ENCODE assay signal across 19 mouse cellular contexts in genomic region chr5:124376401-124376800, GRCm38 (mm10).
"Had no signal": no experiment of that assay in that cellular context is flagged by ENCODE, and none has a peak within 500 bp of the region (broad histone marks: within the 10 kb centered on the region; RNA-seq: fewer than 3 reads in every experiment).

No protein-coding gene starts in this region.

- H3K4me1 ChIP-seq: kidney, embryonic 15.5 days; limb, embryonic 12.5 days; limb, embryonic 15.5 days; liver, embryonic 15.5 days; midbrain, embryonic 12.5 days; midbrain, embryonic 15.5 days; neural tube, embryonic 12.5 days; neural tube, embryonic 15.5 days had no signal

- H3K9me3 ChIP-seq: kidney, embryonic 15.5 days; limb, embryonic 12.5 days; limb, embryonic 15.5 days; liver, embryonic 15.5 days; midbrain, embryonic 12.5 days; midbrain, embryonic 15.5 days; neural tube, embryonic 12.5 days; neural tube, embryonic 15.5 days had no signal

- ATAC-seq: lung, postnatal 0 days; midbrain, embryonic 15.5 days had no signal

- H3K9ac ChIP-seq: kidney, embryonic 15.5 days; limb, embryonic 12.5 days; limb, embryonic 15.5 days; liver, embryonic 15.5 days; lung, embryonic 14.5 days; midbrain, embryonic 12.5 days; midbrain, embryonic 15.5 days; neural tube, embryonic 12.5 days; neural tube, embryonic 15.5 days had no signal

- H3K27ac ChIP-seq: kidney, embryonic 15.5 days; limb, embryonic 12.5 days; limb, embryonic 15.5 days; liver, embryonic 15.5 days; midbrain, embryonic 12.5 days; midbrain, embryonic 15.5 days; neural tube, embryonic 12.5 days; neural tube, embryonic 15.5 days had no signal

- DNase-seq: kidney, adult 11 months; kidney, adult 8-10 months; kidney, postnatal 14 days; kidney, postnatal 4 days; left cerebral cortex, postnatal 4 days; lung, embryonic 14.5 days; right cerebral cortex, adult 18-20 months; right cerebral cortex, postnatal 14 days; right cerebral cortex, postnatal 4 days; thymus, postnatal 25 days had no signal

- H3K4me2 ChIP-seq: kidney, embryonic 15.5 days; limb, embryonic 12.5 days; limb, embryonic 15.5 days; liver, embryonic 15.5 days; lung, embryonic 14.5 days; midbrain, embryonic 12.5 days; midbrain, embryonic 15.5 days; neural tube, embryonic 12.5 days; neural tube, embryonic 15.5 days had no signal

- H3K4me3 ChIP-seq: kidney, embryonic 15.5 days; limb, embryonic 12.5 days; limb, embryonic 15.5 days; liver, embryonic 15.5 days; midbrain, embryonic 12.5 days; midbrain, embryonic 15.5 days; neural tube, embryonic 12.5 days; neural tube, embryonic 15.5 days had no signal

- H3K27me3 ChIP-seq: kidney, embryonic 15.5 days; limb, embryonic 12.5 days; limb, embryonic 15.5 days; liver, embryonic 15.5 days; midbrain, embryonic 12.5 days; midbrain, embryonic 15.5 days; neural tube, embryonic 12.5 days; neural tube, embryonic 15.5 days had no signal
